Mouse (Mus musculus): Measurements from ENCODE around the gene 1700029J07Rik. TPM values are rescaled to one million over a fixed set of nuclear protein-coding genes. Genes with fewer than 3 reads are reported as not detected.

The 1700029J07Rik gene
- polyA plus RNA-seq (2012; rRNA removed), result 4.1 and 4.6 TPM in 2 replicates

DNA sequence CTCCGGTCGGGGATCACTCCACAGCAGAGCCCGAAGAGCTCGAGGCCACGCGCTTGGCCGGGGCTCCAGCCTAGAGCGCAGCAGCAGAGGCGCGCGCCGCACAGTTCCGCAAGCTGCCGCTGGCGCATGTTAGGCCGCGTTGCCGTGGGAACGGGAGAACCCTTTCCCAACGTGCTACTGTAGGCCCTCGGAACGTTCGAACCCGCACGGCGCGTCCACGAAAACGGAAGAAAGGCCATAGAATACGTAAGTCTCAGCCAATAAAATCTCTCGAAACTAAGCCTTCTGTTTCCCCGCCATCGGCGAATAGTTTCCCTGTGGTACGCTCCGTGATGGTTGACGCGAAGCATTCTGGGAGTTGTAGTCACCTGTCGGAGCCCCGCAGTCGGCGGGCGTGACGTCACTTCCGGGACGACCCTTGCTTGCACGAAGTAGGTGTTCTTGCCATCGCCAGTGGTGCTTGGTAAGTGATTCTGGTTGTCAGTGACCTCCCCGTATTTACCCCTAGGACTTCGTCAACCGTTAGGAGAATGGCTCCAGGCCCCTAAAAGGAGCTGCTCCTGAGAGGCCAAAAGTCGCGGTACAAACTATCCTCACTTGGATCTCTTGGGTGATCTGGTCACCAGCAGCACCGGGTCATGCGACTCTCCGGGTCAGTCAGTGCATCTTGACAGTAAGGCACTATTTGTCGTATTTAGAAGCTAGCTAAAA, at the start of gene 1700029J07Rik, which contains the start of gene Ufsp2:
Gene 1700029J07Rik (minus strand): TSS at position 127 of the 711 bp plus-strand sequence.
Gene Ufsp2 (plus strand): TSS at position 403 of the 711 bp plus-strand sequence.

GRCm38 (mm10) chr8:46005596-46005995, 30.5 kb upstream of the 1700029J07Rik start, which contains the start of gene Ankrd37:
Ankrd37 (minus strand) TSS chr8:46005707.

GRCm38 (mm10) chr8:45999138-45999783, 24.2 kb upstream of the 1700029J07Rik start, which contains the start of gene Lrp2bp:
Lrp2bp (plus strand) TSS chr8:45999303.

GRCm38 (mm10) chr8:45934582-45935014, 40.5 kb downstream of the 1700029J07Rik start, which contains the start of gene Ccdc110:
Ccdc110 (plus strand) TSS chr8:45934619.

Other genes starting within 250 kb of the 1700029J07Rik start
- 20.1 and 21.4 TPM in 2 replicates for gene Pdlim3, start 89.8 kb downstream of the 1700029J07Rik start, polyA plus RNA-seq (2012; rRNA removed)
- gene Ccdc110, start 40.6 kb downstream of the 1700029J07Rik start, polyA plus RNA-seq (2012; rRNA removed), result 0.11 TPM in 2 replicates
- gene Ufsp2, start 276 bp upstream of the 1700029J07Rik start, polyA plus RNA-seq (2012; rRNA removed), result 31.7 and 45.2 TPM in 2 replicates
- gene Lrp2bp, start 24.1 kb upstream of the 1700029J07Rik start, polyA plus RNA-seq (2012; rRNA removed), result 0.10 and 0.14 TPM in 2 replicates
- 12.9 and 18.6 TPM in 2 replicates for gene Ankrd37, start 30.5 kb upstream of the 1700029J07Rik start, polyA plus RNA-seq (2012; rRNA removed)
- 8.1 and 16.2 TPM in 2 replicates for gene Cfap97, start 176.5 kb upstream of the 1700029J07Rik start, polyA plus RNA-seq (2012; rRNA removed)
- gene Snx25, start 176.9 kb upstream of the 1700029J07Rik start, polyA plus RNA-seq (2012; rRNA removed), result 11.4 and 23.1 TPM in 2 replicates
- gene Slc25a4, start 236.0 kb upstream of the 1700029J07Rik start, polyA plus RNA-seq (2012; rRNA removed), result 405 and 436 TPM in 2 replicates